In the genomic region with DNA sequence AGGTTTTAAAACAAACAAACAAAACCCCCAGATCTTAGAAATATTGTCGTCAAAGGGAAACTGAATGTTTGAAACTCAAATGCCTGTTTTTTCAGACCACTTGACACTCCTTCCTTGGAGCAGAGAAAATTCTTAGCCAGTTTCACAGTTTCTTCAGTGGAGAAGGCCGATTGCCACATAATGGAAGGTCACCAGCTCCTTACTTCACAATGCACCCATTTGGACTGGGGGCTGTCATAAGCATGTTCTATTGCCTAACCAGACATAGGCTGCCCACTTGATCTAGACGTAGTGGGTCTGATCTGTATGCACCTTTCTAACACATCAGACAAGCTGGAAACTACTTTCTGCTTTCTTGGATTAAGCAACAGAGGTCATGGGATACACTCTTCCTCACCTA, we compare ENCODE assay signal across 9 mouse cellular contexts. TPM values are rescaled to one million over a fixed set of nuclear protein-coding genes. Genes with fewer than 3 reads are reported as not detected.
DNase-seq lines count a peak whose midpoint lies in the region; ATAC-seq and TF ChIP-seq lines count a peak whose summit lies in the region.
"Had no signal": no experiment of that assay in that cellular context is flagged by ENCODE, and none has a peak within 500 bp of the region (broad histone marks: within the 10 kb centered on the region; RNA-seq: fewer than 3 reads in every experiment).

No protein-coding gene starts in this region.

- no peak for ATAC-seq in kidney, embryonic 14.5 days (ENCODE audit: low FRiP score, low TSS enrichment)
- ATAC-seq in forebrain, embryonic 13.5 days: no peak
- ATAC-seq in liver, embryonic 12.5 days: no peak

- no peak for TF ChIP-seq POLR2A in olfactory bulb, adult 2 months (IDR thresholded peaks at IDR 0.05; ENCODE audit: insufficient read depth, low read depth, low read length)

- H3K4me1 ChIP-seq in kidney, embryonic 14.5 days (ENCODE audit: control insufficient read depth, insufficient read depth, low read length): peaks cover 17% of the 10 kb centered on the region
- peaks cover 17% of the 10 kb centered on the region for H3K4me1 ChIP-seq in forebrain, embryonic 13.5 days
- peaks cover 13% of the 10 kb centered on the region for H3K4me1 ChIP-seq in liver, embryonic 12.5 days
- H3K4me1 ChIP-seq in olfactory bulb, adult 2 months (ENCODE audit: control insufficient read depth, insufficient read depth, low read length): peaks cover 6% of the 10 kb centered on the region; the same call in 1 of the 2 replicates

- TF ChIP-seq CTCF in olfactory bulb, adult 2 months (IDR thresholded peaks at IDR 0.05; ENCODE audit: insufficient read depth, low read depth, low read length): no peak

- no peak for DNase-seq in kidney, postnatal 14 days
- no peak for DNase-seq in thymus, postnatal 0 days (ENCODE audit: low spot score)
- DNase-seq in Muller cell, postnatal 12 days (ENCODE audit: inconsistent ontology term): no peak
- no peak for DNase-seq in urinary bladder, adult 2 months (ENCODE audit: low spot score)

- H3K27me3 ChIP-seq in kidney, embryonic 14.5 days (ENCODE audit: control insufficient read depth, insufficient read depth, low read length): no peaks in the 10 kb centered on the region
- H3K27me3 ChIP-seq in forebrain, embryonic 13.5 days: no peaks in the 10 kb centered on the region
- 0 out of 2 replicates have a peak, but pooled peaks cover 3% of the 10 kb centered on the region for H3K27me3 ChIP-seq in liver, embryonic 12.5 days (replicated peaks)

- no peaks in the 10 kb centered on the region for H3K36me3 ChIP-seq in kidney, embryonic 14.5 days (ENCODE audit: control insufficient read depth, insufficient read depth, low read length)
- H3K36me3 ChIP-seq in forebrain, embryonic 13.5 days (ENCODE audit: poor library complexity, severe bottlenecking): no peaks in the 10 kb centered on the region
- no peaks in the 10 kb centered on the region for H3K36me3 ChIP-seq in liver, embryonic 12.5 days

- peak overlapping the region; percentile 62; the same call in 1 of the 2 replicates for H3K27ac ChIP-seq in kidney, embryonic 14.5 days (ENCODE audit: low read depth, low read length)
- H3K27ac ChIP-seq in forebrain, embryonic 13.5 days: no peak overlapping the region
- H3K27ac ChIP-seq in liver, embryonic 12.5 days: no peak overlapping the region
- 0 out of 2 replicates have a peak overlapping the region, but pooled peaks have one; percentile 31 for H3K27ac ChIP-seq in olfactory bulb, adult 2 months (ENCODE audit: insufficient read depth, low read depth, low read length)

- H3K4me3 ChIP-seq in kidney, embryonic 14.5 days (ENCODE audit: low read length): no peak overlapping the region
- no peak overlapping the region for H3K4me3 ChIP-seq in forebrain, embryonic 13.5 days
- H3K4me3 ChIP-seq in liver, embryonic 12.5 days: no peak overlapping the region; the same call in 1 of the 2 replicates
- no peak overlapping the region for H3K4me3 ChIP-seq in olfactory bulb, adult 2 months (ENCODE audit: insufficient read depth, low read depth, low read length)

- WGBS in kidney, embryonic 14.5 days: 65% methylated on average over 3 of the region's 3 CpGs
- WGBS in forebrain, embryonic 13.5 days: 50% methylated on average over 3 of the region's 3 CpGs
- 60% methylated on average over 3 of the region's 3 CpGs for WGBS in liver, embryonic 12.5 days (ENCODE audit: insufficient replicate concordance)
- WGBS in olfactory bulb, adult 2 months: 61% methylated on average over 3 of the region's 3 CpGs

- no peak overlapping the region for H3K9ac ChIP-seq in kidney, embryonic 14.5 days (ENCODE audit: low read depth, low read length)
- no peak overlapping the region for H3K9ac ChIP-seq in forebrain, embryonic 13.5 days
- H3K9ac ChIP-seq in liver, embryonic 12.5 days: no peak overlapping the region

- no peaks in the 10 kb centered on the region for H3K9me3 ChIP-seq in kidney, embryonic 14.5 days (ENCODE audit: control insufficient read depth, low read length)
- H3K9me3 ChIP-seq in forebrain, embryonic 13.5 days (replicated peaks): no peaks in the 10 kb centered on the region
- H3K9me3 ChIP-seq in liver, embryonic 12.5 days (replicated peaks): no peaks in the 10 kb centered on the region

- peak overlapping the region; percentile 81; the same call in 1 of the 2 replicates for H3K4me2 ChIP-seq in kidney, embryonic 14.5 days (replicated peaks; ENCODE audit: low read depth, low read length)
- peak overlapping the region; percentile 75; the same call in 1 of the 2 replicates for H3K4me2 ChIP-seq in forebrain, embryonic 13.5 days
- peak overlapping the region; percentile 94 for H3K4me2 ChIP-seq in liver, embryonic 12.5 days

RNA-seq across cellular contexts. Expression of a gene that starts 0.6 kb away (rescaled TPM):
- polyA plus RNA-seq in kidney, embryonic 14.5 days (2014; fragmentation: Nextera tagmentation; extraction: Ambion mirVana): 27.8 and 35.8 TPM in 2 replicates
- 5.2 and 5.7 TPM in 2 replicates for polyA plus RNA-seq in forebrain, embryonic 13.5 days (2015; fragmentation: Nextera tagmentation; extraction: Ambion mirVana)
- 7.0 and 8.2 TPM in 2 replicates for polyA plus RNA-seq in liver, embryonic 12.5 days (2016; fragmentation: Nextera tagmentation; extraction: Ambion mirVana)
- polyA plus RNA-seq in olfactory bulb, adult 2 months (2012; ENCODE audit: insufficient read depth, insufficient read length, low replicate concordance, missing spikeins): not detected in 2 replicates
- polyA plus RNA-seq in thymus, postnatal 0 days (2015; fragmentation: Nextera tagmentation; extraction: Ambion mirVana): 10.0 and 12.4 TPM in 2 replicates
- polyA plus RNA-seq in urinary bladder, adult 2 months (2012; rRNA removed): 40.4 and 50.6 TPM in 2 replicates

RNA-seq across cellular contexts. Expression of a gene that starts 45.1 kb away (rescaled TPM):
- polyA plus RNA-seq in kidney, embryonic 14.5 days (2014; fragmentation: Nextera tagmentation; extraction: Ambion mirVana): not detected in 2 replicates
- not detected in 2 replicates for polyA plus RNA-seq in forebrain, embryonic 13.5 days (2015; fragmentation: Nextera tagmentation; extraction: Ambion mirVana)
- polyA plus RNA-seq in liver, embryonic 12.5 days (2016; fragmentation: Nextera tagmentation; extraction: Ambion mirVana): 0.16 TPM in 1 of 2 replicates, not detected in the other
- polyA plus RNA-seq in olfactory bulb, adult 2 months (2012; ENCODE audit: insufficient read depth, insufficient read length, low replicate concordance, missing spikeins): not detected in 2 replicates
- 0.16 TPM in 1 of 2 replicates, not detected in the other for polyA plus RNA-seq in thymus, postnatal 0 days (2015; fragmentation: Nextera tagmentation; extraction: Ambion mirVana)
- 0.19 and 0.34 TPM in 2 replicates for polyA plus RNA-seq in urinary bladder, adult 2 months (2012; rRNA removed)
- polyA plus RNA-seq: spleen, adult 2 months had no signal

Comparison
In these comparisons a context has a peak if more than half of its experiments do, and no peak if none do; other contexts are left out.
1. H3K27ac ChIP-seq: peak in kidney, embryonic 14.5 days (single experiment) and olfactory bulb, adult 2 months (single experiment); none in forebrain, embryonic 13.5 days (single experiment) and liver, embryonic 12.5 days (single experiment).
2. Peak in every context shown above with its lines, with median percentiles within 50 percentile points of each other: H3K4me2 ChIP-seq.